ENCODE assay signal across 8 mouse cellular contexts in the genomic region with DNA sequence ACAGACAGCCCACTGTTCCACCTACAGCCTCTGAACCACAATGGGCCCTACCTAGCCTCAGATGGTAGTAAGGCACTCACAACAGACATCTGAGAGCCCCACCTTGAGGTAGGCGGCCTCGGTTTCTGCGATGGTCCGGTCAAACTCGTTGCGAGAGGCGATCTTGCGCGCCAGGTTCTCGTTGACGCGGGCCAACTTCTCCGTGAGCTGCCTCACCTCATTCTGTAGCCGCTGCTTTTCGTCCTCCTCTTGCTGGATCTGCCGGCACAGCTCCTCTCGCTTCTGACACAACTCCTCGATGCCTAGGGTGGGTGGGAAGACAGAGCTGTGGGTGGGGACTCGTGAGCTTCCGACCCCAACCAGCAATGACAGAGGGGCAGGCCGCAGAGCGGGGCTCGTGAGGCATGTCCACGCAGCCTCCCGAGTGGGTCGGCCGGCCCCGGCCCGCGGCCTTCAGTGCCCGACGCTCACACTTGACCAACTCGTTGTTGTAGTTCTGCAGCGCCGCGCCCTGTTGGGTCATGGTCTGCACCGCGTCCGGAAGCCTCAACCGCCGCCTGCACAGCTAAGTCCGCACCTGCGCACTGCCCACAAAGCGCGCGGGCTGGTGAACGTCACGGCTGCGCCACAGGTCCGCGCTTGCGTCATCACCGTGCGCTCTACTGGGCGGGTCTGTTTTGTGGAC. TPM values are rescaled to one million over a fixed set of nuclear protein-coding genes. Genes with fewer than 3 reads are reported as not detected.
A peak's percentile ranks its signal among the peaks of the same experiment; 100 is the strongest.
DNase-seq lines count a peak whose midpoint lies in the region; ATAC-seq and TF ChIP-seq lines count a peak whose summit lies in the region.

Gene Ssna1 (minus strand): TSS at position 612 of the 685 bp plus-strand sequence.
Gene Anapc2 (plus strand): TSS at position 652 of the 685 bp plus-strand sequence.

- peak within 1 kb of the TSS; percentile 84 for H3K4me3 ChIP-seq in embryonic facial prominence, embryonic 14.5 days (ENCODE audit: low read depth, low read length)
- peak within 1 kb of the TSS; percentile 93 for H3K4me3 ChIP-seq in heart, adult 2 months
- peak within 1 kb of the TSS; percentile 94 for H3K4me3 ChIP-seq in limb, embryonic 13.5 days
- peak within 1 kb of the TSS; percentile 89 for H3K4me3 ChIP-seq in midbrain, embryonic 16.5 days (ENCODE audit: low read depth, low read length)

- no peaks in the 10 kb centered on the region for H3K27me3 ChIP-seq in embryonic facial prominence, embryonic 14.5 days (replicated peaks; ENCODE audit: control insufficient read depth, insufficient read depth, low read length)
- no peaks in the 10 kb centered on the region for H3K27me3 ChIP-seq in heart, adult 2 months (ENCODE audit: control insufficient read depth, insufficient read depth, low read length)
- no peaks in the 10 kb centered on the region for H3K27me3 ChIP-seq in limb, embryonic 13.5 days
- H3K27me3 ChIP-seq in midbrain, embryonic 16.5 days (ENCODE audit: control insufficient read depth, insufficient read depth, low read depth, low read length) = no peaks in the 10 kb centered on the region

- peak within 1 kb of the TSS; percentile 84 for H3K9ac ChIP-seq in embryonic facial prominence, embryonic 14.5 days (ENCODE audit: low read depth, low read length)
- H3K9ac ChIP-seq in heart, adult 2 months (ENCODE audit: low read depth, low read length) = peak within 1 kb of the TSS; percentile 86
- peak within 1 kb of the TSS; percentile 93 for H3K9ac ChIP-seq in limb, embryonic 13.5 days
- peak within 1 kb of the TSS; percentile 94 for H3K9ac ChIP-seq in midbrain, embryonic 16.5 days (ENCODE audit: low read depth, low read length)

- DNase-seq in 3T3-L1 (ENCODE audit: low read depth, low spot score) = peak; percentile 95
- DNase-seq in adrenal gland, postnatal 4 days (ENCODE audit: low spot score in 2 of 2) = peak; percentile 96 to 98
- DNase-seq in embryonic facial prominence, embryonic 14.5 days (ENCODE audit: low spot score) = peak; percentile 98
- DNase-seq in heart, adult 2 months = peak; percentile 97 to 99
- peak; percentile 97 to 98 for DNase-seq in kidney, adult 8-10 months
- peak; percentile 98 to 99 for DNase-seq in spleen, postnatal 10 days (ENCODE audit: low spot score in 2 of 2)

- peak; percentile 61 for TF ChIP-seq CTCF in heart, adult 2 months (IDR thresholded peaks at IDR 0.05)

- peak within 1 kb of the TSS; percentile 83 for H3K4me2 ChIP-seq in embryonic facial prominence, embryonic 14.5 days (ENCODE audit: low read depth, low read length)
- peak within 1 kb of the TSS; percentile 93 for H3K4me2 ChIP-seq in limb, embryonic 13.5 days (replicated peaks)
- peak within 1 kb of the TSS; percentile 99 for H3K4me2 ChIP-seq in midbrain, embryonic 16.5 days (ENCODE audit: low read length)

- H3K9me3 ChIP-seq in embryonic facial prominence, embryonic 14.5 days (ENCODE audit: control insufficient read depth, low read length) = no peaks in the 10 kb centered on the region
- H3K9me3 ChIP-seq in limb, embryonic 13.5 days = no peaks in the 10 kb centered on the region
- H3K9me3 ChIP-seq in midbrain, embryonic 16.5 days (replicated peaks; ENCODE audit: control insufficient read depth, low read length, poor library complexity, severe bottlenecking) = no peaks in the 10 kb centered on the region

- peak within 1 kb of the TSS; percentile 65 for H3K27ac ChIP-seq in embryonic facial prominence, embryonic 14.5 days (replicated peaks; ENCODE audit: low read depth, low read length)
- H3K27ac ChIP-seq in heart, adult 2 months = peak within 1 kb of the TSS; percentile 95
- H3K27ac ChIP-seq in limb, embryonic 13.5 days = peak within 1 kb of the TSS; percentile 72
- peak within 1 kb of the TSS; percentile 73 for H3K27ac ChIP-seq in midbrain, embryonic 16.5 days (ENCODE audit: low read length)

- peak; percentile 97 for ATAC-seq in embryonic facial prominence, embryonic 14.5 days (ENCODE audit: low read depth)
- peak; percentile 98 for ATAC-seq in limb, embryonic 13.5 days (ENCODE audit: low FRiP score, low read depth)
- ATAC-seq in midbrain, embryonic 16.5 days = peak; percentile 94

- intact Hi-C loops in heart, adult 2 months (cut with DNase I) = loop anchor here (1.0 to 5.0 kb wide), 3 partner anchors 17 to 60 kb away; partner anchors contain the start of genes Man1b1 and Tmem203

- peaks cover 17% of the 10 kb centered on the region for H3K4me1 ChIP-seq in embryonic facial prominence, embryonic 14.5 days (ENCODE audit: control insufficient read depth, insufficient read depth, low read length)
- peaks cover 9% of the 10 kb centered on the region for H3K4me1 ChIP-seq in heart, adult 2 months (ENCODE audit: control insufficient read depth, insufficient read depth, low read length)
- peaks cover 28% of the 10 kb centered on the region for H3K4me1 ChIP-seq in limb, embryonic 13.5 days
- peaks cover 34% of the 10 kb centered on the region for H3K4me1 ChIP-seq in midbrain, embryonic 16.5 days (ENCODE audit: control insufficient read depth, insufficient read depth, low read length)

- H3K79me2 ChIP-seq in heart, adult 2 months (replicated peaks; ENCODE audit: control insufficient read depth, insufficient read depth, low read length) = 0 out of 2 replicates have a peak, but pooled peaks cover 2% of the 10 kb centered on the region

- TF ChIP-seq EP300 in heart, adult 2 months (IDR thresholded peaks at IDR 0.05; ENCODE audit: insufficient read depth, low read depth, low read length) = peak; percentile 83

- H3K36me3 ChIP-seq in embryonic facial prominence, embryonic 14.5 days (ENCODE audit: control insufficient read depth, insufficient read depth, low read length) = peaks cover 59% of the 10 kb centered on the region
- no peaks in the 10 kb centered on the region; the same call in 1 of the 2 replicates for H3K36me3 ChIP-seq in heart, adult 2 months (ENCODE audit: control insufficient read depth, insufficient read depth, low read length)
- peaks cover 65% of the 10 kb centered on the region for H3K36me3 ChIP-seq in limb, embryonic 13.5 days
- peaks cover 22% of the 10 kb centered on the region for H3K36me3 ChIP-seq in midbrain, embryonic 16.5 days (ENCODE audit: control insufficient read depth, insufficient read depth, low read length)

- WGBS in embryonic facial prominence, embryonic 14.5 days = under 1% methylated on average over 37 of the region's 55 CpGs
- WGBS in heart, adult 2 months = under 1% methylated on average over 55 of the region's 55 CpGs
- under 1% methylated on average over 55 of the region's 55 CpGs for WGBS in limb, embryonic 13.5 days
- under 1% methylated on average over 55 of the region's 55 CpGs for WGBS in midbrain, embryonic 16.5 days

- TF ChIP-seq POLR2A in heart, adult 2 months (IDR thresholded peaks at IDR 0.05; ENCODE audit: insufficient read depth, low read depth, low read length) = peak; percentile 88

RNA-seq across cellular contexts. Expression of gene Ssna1, which starts in this region (rescaled TPM):
- total RNA-seq in adrenal gland, postnatal 4 days (2021) = 10 to 100 TPM; 56.0 to 56.8 TPM
- polyA plus RNA-seq in embryonic facial prominence, embryonic 14.5 days (2014; fragmentation: Nextera tagmentation; extraction: Ambion mirVana) = 227 and 240 TPM in 2 replicates
- total RNA-seq in heart, adult 2 months (2021) = 10 to 100 TPM; 39.7 to 41.5 TPM
- 33.1 and 36.3 TPM in 2 replicates for polyA plus RNA-seq in heart, adult 2 months (2012; rRNA removed)
- polyA plus RNA-seq in limb, embryonic 13.5 days (2015; fragmentation: Nextera tagmentation; extraction: Ambion mirVana) = 231 and 234 TPM in 2 replicates
- polyA plus RNA-seq in midbrain, embryonic 16.5 days (2015; fragmentation: Nextera tagmentation; extraction: Ambion mirVana) = 172 and 175 TPM in 2 replicates

RNA-seq across cellular contexts. Expression of gene Anapc2, which starts in this region (rescaled TPM):
- 100 to 1,000 TPM; 110 to 115 TPM for total RNA-seq in adrenal gland, postnatal 4 days (2021)
- 104 and 113 TPM in 2 replicates for polyA plus RNA-seq in embryonic facial prominence, embryonic 14.5 days (2014; fragmentation: Nextera tagmentation; extraction: Ambion mirVana)
- 10 to 100 TPM; 36.0 to 36.3 TPM for total RNA-seq in heart, adult 2 months (2021)
- 57.2 and 68.2 TPM in 2 replicates for polyA plus RNA-seq in heart, adult 2 months (2012; rRNA removed)
- 150 and 154 TPM in 2 replicates for polyA plus RNA-seq in limb, embryonic 13.5 days (2015; fragmentation: Nextera tagmentation; extraction: Ambion mirVana)
- 141 and 144 TPM in 2 replicates for polyA plus RNA-seq in midbrain, embryonic 16.5 days (2015; fragmentation: Nextera tagmentation; extraction: Ambion mirVana)

Comparison
In these comparisons a context has a peak if more than half of its experiments do, and no peak if none do; other contexts are left out.
1. Peak in every context shown above with its lines: DNase-seq, ATAC-seq, H3K4me3 ChIP-seq and H3K27ac ChIP-seq.